Mouse (Mus musculus): ENCODE measurements around the gene Ythdc1.
"Not testable (repeated sequence)": the region's sequence is repeated elsewhere in the genome, so short reads cannot be mapped to it uniquely, and the experiment has no call there.

The Ythdc1 gene

GRCm38 (mm10) chr5:86803962-86804940, at the start of gene Ythdc1:
Gene Ythdc1, plus strand, starts transcription at chr5:86804221.
- peak; percentile 94 for DNase-seq (ENCODE audit: extremely low spot score)

GRCm38 (mm10) chr5:86769015-86769658, 34.9 kb upstream of the Ythdc1 start:
- no peak for DNase-seq (ENCODE audit: extremely low spot score)

GRCm38 (mm10) chr5:86771010-86771409, 33.0 kb upstream of the Ythdc1 start:
- no peak for DNase-seq (ENCODE audit: extremely low spot score)

- DNase-seq (ENCODE audit: extremely low spot score): no peak
These were observed 27.1 kb upstream of the Ythdc1 start for GRCm38 (mm10) chr5:86776941-86777340.

- no peak for DNase-seq (ENCODE audit: extremely low spot score)
These were observed 25.6 kb upstream of the Ythdc1 start for GRCm38 (mm10) chr5:86778471-86778870.

- no peak for DNase-seq (ENCODE audit: extremely low spot score)
These were observed 21.0 kb upstream of the Ythdc1 start for GRCm38 (mm10) chr5:86783059-86783458.

- DNase-seq (ENCODE audit: extremely low spot score): no peak
These were observed 19.8 kb upstream of the Ythdc1 start for GRCm38 (mm10) chr5:86784205-86784604.

- no peak for DNase-seq (ENCODE audit: extremely low spot score)
These were observed 17.2 kb upstream of the Ythdc1 start for GRCm38 (mm10) chr5:86786798-86787197.

- no peak for DNase-seq (ENCODE audit: extremely low spot score)
These were observed 14.1 kb upstream of the Ythdc1 start for GRCm38 (mm10) chr5:86789954-86790353.

GRCm38 (mm10) chr5:86792249-86792648, 11.8 kb upstream of the Ythdc1 start:
- DNase-seq (ENCODE audit: extremely low spot score): no peak

- no peak for DNase-seq (ENCODE audit: extremely low spot score)
These were observed 11.2 kb upstream of the Ythdc1 start for GRCm38 (mm10) chr5:86792807-86793206.

- DNase-seq (ENCODE audit: extremely low spot score): no peak
These were observed 12.8 kb downstream of the Ythdc1 start for GRCm38 (mm10) chr5:86816795-86817194.

GRCm38 (mm10) chr5:86836378-86836777, 32.4 kb downstream of the Ythdc1 start:
- DNase-seq (ENCODE audit: extremely low spot score): not testable (repeated sequence)

GRCm38 (mm10) chr5:86838110-86838509, 34.1 kb downstream of the Ythdc1 start:
- no peak for DNase-seq (ENCODE audit: extremely low spot score)

- DNase-seq (ENCODE audit: extremely low spot score): no peak
These were observed 35.5 kb downstream of the Ythdc1 start for GRCm38 (mm10) chr5:86839472-86839871.

- DNase-seq (ENCODE audit: extremely low spot score): no peak
These were observed 36.2 kb downstream of the Ythdc1 start for GRCm38 (mm10) chr5:86840207-86840606.

GRCm38 (mm10) chr5:86841261-86841660, 37.2 kb downstream of the Ythdc1 start:
- DNase-seq (ENCODE audit: extremely low spot score): not testable (repeated sequence)

- DNase-seq (ENCODE audit: extremely low spot score): peak; percentile 32
These were observed 46.1 kb downstream of the Ythdc1 start for GRCm38 (mm10) chr5:86850104-86850503.

GRCm38 (mm10) chr5:86851658-86852057, 47.6 kb downstream of the Ythdc1 start:
- no peak for DNase-seq (ENCODE audit: extremely low spot score)

GRCm38 (mm10) chr5:86856505-86856904, 52.5 kb downstream of the Ythdc1 start:
- not testable (repeated sequence) for DNase-seq (ENCODE audit: extremely low spot score)

GRCm38 (mm10) chr5:86857682-86858081, 53.7 kb downstream of the Ythdc1 start:
- no peak for DNase-seq (ENCODE audit: extremely low spot score)

- no peak for DNase-seq (ENCODE audit: extremely low spot score)
These were observed 54.3 kb downstream of the Ythdc1 start for GRCm38 (mm10) chr5:86858336-86858735.

- DNase-seq (ENCODE audit: extremely low spot score): no peak
These were observed 67.9 kb downstream of the Ythdc1 start for GRCm38 (mm10) chr5:86871877-86872276.

Data from embryo, embryonic 9.5 days (tissue).